17 mouse cellular contexts compared by ENCODE assay signal in genomic region chr4:139040084-139040839, GRCm38 (mm10). TPM values are rescaled to one million over a fixed set of nuclear protein-coding genes. Genes with fewer than 3 reads are reported as not detected.
DNase-seq lines count a peak whose midpoint lies in the region; ATAC-seq and TF ChIP-seq lines count a peak whose summit lies in the region.
"Had no signal": no experiment of that assay in that cellular context is flagged by ENCODE, and none has a peak within 500 bp of the region (broad histone marks: within the 10 kb centered on the region; RNA-seq: fewer than 3 reads in every experiment).

No protein-coding gene starts in this region.

- H3K9me3 ChIP-seq in kidney, embryonic 15.5 days (replicated peaks), result peaks cover 3% of the 10 kb centered on the region; the same call in 1 of the 2 replicates
- 0 out of 2 replicates have a peak, but pooled peaks cover 5% of the 10 kb centered on the region for H3K9me3 ChIP-seq in kidney, embryonic 16.5 days (ENCODE audit: low read length)
- H3K9me3 ChIP-seq in forebrain, embryonic 13.5 days (replicated peaks), result peaks cover 4% of the 10 kb centered on the region; the same call in 1 of the 2 replicates
- H3K9me3 ChIP-seq in hindbrain, embryonic 16.5 days (ENCODE audit: control insufficient read depth, low read length), result no peaks in the 10 kb centered on the region
- H3K9me3 ChIP-seq in neural tube, embryonic 15.5 days (replicated peaks), result no peaks in the 10 kb centered on the region

- ATAC-seq in kidney, embryonic 15.5 days (replicated peaks; ENCODE audit: low FRiP score), result 0 out of 2 replicates have a peak, but pooled peaks have one; percentile 23
- no peak for ATAC-seq in kidney, embryonic 16.5 days (ENCODE audit: low FRiP score, low TSS enrichment)
- ATAC-seq in forebrain, embryonic 13.5 days, result peak; percentile 46
- ATAC-seq in hindbrain, embryonic 16.5 days, result peak; percentile 61
- peak; percentile 72 for ATAC-seq in neural tube, embryonic 15.5 days (ENCODE audit: low FRiP score)

- H3K27me3 ChIP-seq in kidney, embryonic 15.5 days, result peaks cover 6% of the 10 kb centered on the region; the same call in 1 of the 2 replicates
- H3K27me3 ChIP-seq in kidney, embryonic 16.5 days (ENCODE audit: insufficient read depth, low read length), result no peaks in the 10 kb centered on the region
- no peaks in the 10 kb centered on the region for H3K27me3 ChIP-seq in forebrain, embryonic 13.5 days
- H3K27me3 ChIP-seq in hindbrain, embryonic 16.5 days (replicated peaks; ENCODE audit: control insufficient read depth, insufficient read depth, low read length), result no peaks in the 10 kb centered on the region
- H3K27me3 ChIP-seq in neural tube, embryonic 15.5 days (replicated peaks), result no peaks in the 10 kb centered on the region
- H3K27me3 ChIP-seq in heart, adult 2 months (ENCODE audit: control insufficient read depth, insufficient read depth, low read length), result no peaks in the 10 kb centered on the region

- no peaks in the 10 kb centered on the region for H3K36me3 ChIP-seq in kidney, embryonic 15.5 days
- H3K36me3 ChIP-seq in kidney, embryonic 16.5 days (ENCODE audit: insufficient read depth, low read length), result peaks cover 7% of the 10 kb centered on the region; the same call in 1 of the 2 replicates
- H3K36me3 ChIP-seq in forebrain, embryonic 13.5 days (ENCODE audit: poor library complexity, severe bottlenecking), result no peaks in the 10 kb centered on the region
- no peaks in the 10 kb centered on the region for H3K36me3 ChIP-seq in hindbrain, embryonic 16.5 days (ENCODE audit: control insufficient read depth, insufficient read depth, low read length)
- H3K36me3 ChIP-seq in neural tube, embryonic 15.5 days, result no peaks in the 10 kb centered on the region
- H3K36me3 ChIP-seq in heart, adult 2 months (ENCODE audit: control insufficient read depth, insufficient read depth, low read length), result no peaks in the 10 kb centered on the region

- H3K79me2 ChIP-seq in heart, adult 2 months (replicated peaks; ENCODE audit: control insufficient read depth, insufficient read depth, low read length), result no peaks in the 10 kb centered on the region

- H3K4me1 ChIP-seq in kidney, embryonic 15.5 days, result peaks cover 28% of the 10 kb centered on the region
- peaks cover 22% of the 10 kb centered on the region for H3K4me1 ChIP-seq in kidney, embryonic 16.5 days (ENCODE audit: insufficient read depth, low read length)
- H3K4me1 ChIP-seq in forebrain, embryonic 13.5 days, result peaks cover 54% of the 10 kb centered on the region
- H3K4me1 ChIP-seq in hindbrain, embryonic 16.5 days (ENCODE audit: control insufficient read depth, insufficient read depth, low read depth, low read length), result peaks cover 32% of the 10 kb centered on the region
- peaks cover 50% of the 10 kb centered on the region for H3K4me1 ChIP-seq in neural tube, embryonic 15.5 days
- H3K4me1 ChIP-seq in heart, adult 2 months (ENCODE audit: control insufficient read depth, insufficient read depth, low read length), result peaks cover 3% of the 10 kb centered on the region

- no peak overlapping the region for H3K4me2 ChIP-seq in kidney, embryonic 15.5 days
- H3K4me2 ChIP-seq in kidney, embryonic 16.5 days (replicated peaks; ENCODE audit: low read depth, low read length), result no peak overlapping the region
- peak overlapping the region; percentile 41 for H3K4me2 ChIP-seq in forebrain, embryonic 13.5 days
- peak overlapping the region; percentile 16 for H3K4me2 ChIP-seq in hindbrain, embryonic 16.5 days (ENCODE audit: low read length)
- peak overlapping the region; percentile 27; the same call in 1 of the 2 replicates for H3K4me2 ChIP-seq in neural tube, embryonic 15.5 days

- no peak overlapping the region; the same call in 1 of the 2 replicates for H3K27ac ChIP-seq in kidney, embryonic 15.5 days
- H3K27ac ChIP-seq in kidney, embryonic 16.5 days (ENCODE audit: low read length), result no peak overlapping the region
- H3K27ac ChIP-seq in forebrain, embryonic 13.5 days, result peak overlapping the region; percentile 82
- peak overlapping the region; percentile 46 for H3K27ac ChIP-seq in hindbrain, embryonic 16.5 days (ENCODE audit: low read depth, low read length)
- peak overlapping the region; percentile 79 for H3K27ac ChIP-seq in neural tube, embryonic 15.5 days (replicated peaks)
- H3K27ac ChIP-seq in heart, adult 2 months, result no peak overlapping the region

- H3K4me3 ChIP-seq in kidney, embryonic 15.5 days (replicated peaks), result no peak overlapping the region
- H3K4me3 ChIP-seq in kidney, embryonic 16.5 days (ENCODE audit: low read length), result no peak overlapping the region
- H3K4me3 ChIP-seq in forebrain, embryonic 13.5 days, result no peak overlapping the region
- H3K4me3 ChIP-seq in hindbrain, embryonic 16.5 days (ENCODE audit: low read length), result no peak overlapping the region
- H3K4me3 ChIP-seq in neural tube, embryonic 15.5 days (replicated peaks), result no peak overlapping the region
- no peak overlapping the region for H3K4me3 ChIP-seq in heart, adult 2 months
- H3K4me3 ChIP-seq: myocyte had no signal

- 8% methylated on average over 10 of the region's 10 CpGs for WGBS in kidney, embryonic 15.5 days
- WGBS in kidney, embryonic 16.5 days, result 10% methylated on average over 10 of the region's 10 CpGs
- WGBS in forebrain, embryonic 13.5 days, result under 1% methylated on average over 9 of the region's 10 CpGs
- 11% methylated on average over 10 of the region's 10 CpGs for WGBS in hindbrain, embryonic 16.5 days
- 6% methylated on average over 10 of the region's 10 CpGs for WGBS in neural tube, embryonic 15.5 days
- 44% methylated on average over 10 of the region's 10 CpGs for WGBS in heart, adult 2 months

- intact Hi-C loops in heart, adult 2 months (cut with DNase I), result no loop called here

- TF ChIP-seq CTCF in heart, adult 2 months (IDR thresholded peaks at IDR 0.05), result no peak

- no peak for TF ChIP-seq POLR2A in heart, adult 2 months (IDR thresholded peaks at IDR 0.05; ENCODE audit: insufficient read depth, low read depth, low read length)

- no peak for DNase-seq in heart, adult 2 months
- no peak for DNase-seq in cerebellum, postnatal 25 days
- no peak for DNase-seq in lung, postnatal 10 days
- DNase-seq: heart, adult 18-20 months; heart, postnatal 36 days; kidney, adult 8-10 months; layer of hippocampus, postnatal 36 days; lung, postnatal 4 days; right cerebral cortex, adult 18-20 months; thymus, postnatal 4 days had no signal

- no peak overlapping the region for H3K9ac ChIP-seq in kidney, embryonic 15.5 days
- H3K9ac ChIP-seq in kidney, embryonic 16.5 days (replicated peaks; ENCODE audit: low read length), result no peak overlapping the region
- peak overlapping the region; percentile 48; the same call in 1 of the 2 replicates for H3K9ac ChIP-seq in forebrain, embryonic 13.5 days
- H3K9ac ChIP-seq in hindbrain, embryonic 16.5 days (ENCODE audit: low read depth, low read length), result no peak overlapping the region
- H3K9ac ChIP-seq in neural tube, embryonic 15.5 days (replicated peaks), result no peak overlapping the region
- no peak overlapping the region for H3K9ac ChIP-seq in heart, adult 2 months (ENCODE audit: low read depth, low read length)

- no peak for TF ChIP-seq EP300 in heart, adult 2 months (IDR thresholded peaks at IDR 0.05; ENCODE audit: insufficient read depth, low read depth, low read length)

RNA-seq across cellular contexts. Expression of gene Htr6, which starts 35.1 kb away (rescaled TPM):
- not detected in 2 replicates for polyA plus RNA-seq in kidney, embryonic 15.5 days (2015; fragmentation: Nextera tagmentation; extraction: Ambion mirVana)
- polyA plus RNA-seq in kidney, embryonic 16.5 days (2015; fragmentation: Nextera tagmentation; extraction: Ambion mirVana), result 0.12 and 0.15 TPM in 2 replicates
- polyA plus RNA-seq in forebrain, embryonic 13.5 days (2015; fragmentation: Nextera tagmentation; extraction: Ambion mirVana), result 0.11 and 0.18 TPM in 2 replicates
- 0.64 and 0.66 TPM in 2 replicates for polyA plus RNA-seq in hindbrain, embryonic 16.5 days (2015; fragmentation: Nextera tagmentation; extraction: Ambion mirVana)
- polyA plus RNA-seq in neural tube, embryonic 15.5 days (2015; fragmentation: Nextera tagmentation; extraction: Ambion mirVana), result 0.80 and 1.0 TPM in 2 replicates
- not detected for total RNA-seq in heart, adult 2 months (2021)
- not detected in 2 replicates for polyA plus RNA-seq in heart, adult 2 months (2012; rRNA removed)
- total RNA-seq: heart, adult 18-20 months; heart, postnatal 36 days; liver, adult 2 months had no signal
- polyA plus RNA-seq: liver, adult 2 months had no signal

RNA-seq across cellular contexts. Expression of gene Nbl1, which starts 52.5 kb away (rescaled TPM):
- polyA plus RNA-seq in kidney, embryonic 15.5 days (2015; fragmentation: Nextera tagmentation; extraction: Ambion mirVana), result 28.4 and 35.7 TPM in 2 replicates
- 27.6 and 31.1 TPM in 2 replicates for polyA plus RNA-seq in kidney, embryonic 16.5 days (2015; fragmentation: Nextera tagmentation; extraction: Ambion mirVana)
- 12.5 and 17.1 TPM in 2 replicates for polyA plus RNA-seq in forebrain, embryonic 13.5 days (2015; fragmentation: Nextera tagmentation; extraction: Ambion mirVana)
- 43.7 and 57.7 TPM in 2 replicates for polyA plus RNA-seq in hindbrain, embryonic 16.5 days (2015; fragmentation: Nextera tagmentation; extraction: Ambion mirVana)
- polyA plus RNA-seq in neural tube, embryonic 15.5 days (2015; fragmentation: Nextera tagmentation; extraction: Ambion mirVana), result 47.9 and 51.2 TPM in 2 replicates
- total RNA-seq in heart, adult 2 months (2021), result 10 to 100 TPM; 21.9 to 24.0 TPM
- polyA plus RNA-seq in heart, adult 2 months (2012; rRNA removed), result 29.1 and 32.9 TPM in 2 replicates

Comparison
In these comparisons a context has a peak if more than half of its experiments do, and no peak if none do; other contexts are left out.
1. H3K27ac ChIP-seq: peak in forebrain, embryonic 13.5 days (single experiment), hindbrain, embryonic 16.5 days (single experiment) and neural tube, embryonic 15.5 days (single experiment); none in kidney, embryonic 15.5 days (single experiment), kidney, embryonic 16.5 days (single experiment) and heart, adult 2 months (single experiment).
2. H3K4me2 ChIP-seq: peak in forebrain, embryonic 13.5 days (single experiment), hindbrain, embryonic 16.5 days (single experiment) and neural tube, embryonic 15.5 days (single experiment); none in kidney, embryonic 15.5 days (single experiment) and kidney, embryonic 16.5 days (single experiment).